Mouse (Mus musculus): Measurements from ENCODE around the gene Clns1a. TPM values are rescaled to one million over a fixed set of nuclear protein-coding genes. Genes with fewer than 3 reads are reported as not detected.

Clns1a gene
- 116 and 117 TPM in 2 replicates for polyA plus RNA-seq (2012; rRNA removed)

GRCm38 (mm10) chr7:97696506-97697254, at the start of gene Clns1a:
TSS of gene Clns1a (plus strand) at chr7:97696634.

GRCm38 (mm10) chr7:97737638-97738456, 41.4 kb downstream of the Clns1a start, which contains the start of gene Aqp11:
TSS of gene Aqp11 (minus strand) at chr7:97738289.

Other genes starting within 250 kb of the Clns1a start
- gene Kctd14, start 245.3 kb upstream of the Clns1a start, polyA plus RNA-seq (2012; rRNA removed): 1.3 and 1.5 TPM in 2 replicates
- gene Ints4, start 215.7 kb upstream of the Clns1a start, polyA plus RNA-seq (2012; rRNA removed): 57.6 and 62.0 TPM in 2 replicates
- 48.0 and 52.3 TPM in 2 replicates for gene Aamdc, start 117.1 kb upstream of the Clns1a start, polyA plus RNA-seq (2012; rRNA removed)
- gene Rsf1, start 116.7 kb upstream of the Clns1a start, polyA plus RNA-seq (2012; rRNA removed): 12.7 and 12.8 TPM in 2 replicates
- gene Aqp11, start 41.7 kb downstream of the Clns1a start, polyA plus RNA-seq (2012; rRNA removed): 11.5 and 12.2 TPM in 2 replicates
- 116 and 117 TPM in 2 replicates for gene Pak1, start 91.9 kb downstream of the Clns1a start, polyA plus RNA-seq (2012; rRNA removed)
- gene Gdpd4, start 223.3 kb downstream of the Clns1a start, polyA plus RNA-seq (2012; rRNA removed): 0.03 and 0.05 TPM in 2 replicates

All from central nervous system, embryonic 18 days (tissue).